ENCODE assay signal across 18 mouse cellular contexts in genomic region chr3:122337992-122338391, GRCm38 (mm10).
"Had no signal": no experiment of that assay in that cellular context is flagged by ENCODE, and none has a peak within 500 bp of the region (broad histone marks: within the 10 kb centered on the region; RNA-seq: fewer than 3 reads in every experiment).

No protein-coding gene starts in this region.

- ATAC-seq: midbrain, embryonic 13.5 days; midbrain, embryonic 16.5 days had no signal

- H3K4me3 ChIP-seq: liver, embryonic 13.5 days; megakaryocyte, embryonic 14.5 days; midbrain, embryonic 10.5 days; midbrain, embryonic 13.5 days; myocyte; neural tube, embryonic 13.5 days; stomach, embryonic 15.5 days had no signal

- H3K4me2 ChIP-seq: liver, embryonic 13.5 days; midbrain, embryonic 13.5 days; neural tube, embryonic 13.5 days; stomach, embryonic 15.5 days had no signal

- H3K4me1 ChIP-seq: liver, embryonic 13.5 days; stomach, embryonic 15.5 days had no signal

- H3K27ac ChIP-seq: kidney, postnatal 0 days; liver, embryonic 13.5 days; midbrain, embryonic 10.5 days; midbrain, embryonic 13.5 days; neural tube, embryonic 13.5 days; stomach, embryonic 15.5 days had no signal

- DNase-seq: kidney, adult 2 months; kidney, postnatal 4 days; liver, embryonic 13.5 days; lung, adult 2 months; lung, postnatal 10 days; lung, postnatal 36 days; retina, postnatal 1 day; right cerebral cortex, postnatal 25 days; spleen, adult 18-20 months; thymus, postnatal 25 days had no signal

- H3K36me3 ChIP-seq: liver, embryonic 13.5 days; midbrain, embryonic 10.5 days; midbrain, embryonic 13.5 days; neural tube, embryonic 13.5 days; stomach, embryonic 15.5 days had no signal

- H3K27me3 ChIP-seq: liver, embryonic 13.5 days; midbrain, embryonic 13.5 days; neural tube, embryonic 13.5 days; stomach, embryonic 15.5 days had no signal

- H3K9ac ChIP-seq: liver, embryonic 13.5 days; midbrain, embryonic 13.5 days; neural tube, embryonic 13.5 days; stomach, embryonic 15.5 days had no signal

- H3K9me3 ChIP-seq: liver, embryonic 13.5 days; megakaryocyte, embryonic 14.5 days; midbrain, embryonic 10.5 days; midbrain, embryonic 13.5 days; neural tube, embryonic 13.5 days; stomach, embryonic 15.5 days had no signal
